Mouse (Mus musculus) lung, postnatal 0 days (tissue): ENCODE data around the gene Kalrn.

ENCODE experiments used
- CTCF ChIP-seq: IDR thresholded peaks from 2 replicates; pipeline ENCODE4 v1.5.1; 2016; ENCODE audit warnings: antibody characterized with exemption, mild to moderate bottlenecking
- EP300 ChIP-seq: IDR thresholded peaks from 2 replicates; pipeline ENCODE4 v1.6.1; 2016; ENCODE audit warnings: antibody characterized with exemption, mild to moderate bottlenecking, control low read depth

DNA sequence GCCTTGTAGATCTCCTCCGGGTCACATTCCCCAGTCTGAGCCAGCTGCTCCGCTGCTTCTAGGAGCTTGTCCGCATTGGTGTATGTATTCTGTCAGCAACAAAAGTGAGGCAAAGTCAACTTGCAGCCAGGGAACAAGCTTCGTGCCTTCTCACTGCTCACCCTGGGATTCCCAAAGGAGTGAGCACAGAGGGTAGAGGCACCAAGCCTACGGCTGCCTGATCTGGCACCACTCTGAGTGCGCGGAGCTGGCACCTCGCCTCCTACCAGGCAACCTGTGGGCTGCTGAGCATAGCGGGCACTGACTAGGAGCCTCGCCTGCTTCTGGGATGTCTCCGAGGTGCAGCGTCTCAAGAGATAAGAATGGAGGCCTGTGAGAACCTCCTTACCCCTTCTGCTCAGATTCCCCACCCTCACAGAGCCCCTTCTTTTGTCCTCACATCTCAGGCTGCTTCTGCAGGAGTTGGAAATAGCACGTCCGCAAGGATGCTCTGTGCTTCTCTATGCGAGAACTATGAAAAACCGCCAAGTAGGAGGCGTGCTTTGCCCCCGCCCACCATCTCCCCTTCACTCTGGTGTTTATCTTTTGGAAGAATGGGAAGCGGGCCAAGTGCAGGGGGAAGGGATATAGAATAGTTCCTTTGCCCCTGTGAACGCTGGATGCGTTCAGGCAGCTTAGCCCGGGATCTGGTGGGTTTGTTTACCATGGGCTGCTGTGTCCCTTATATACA is 310.4 kb downstream of the Kalrn start:
- TF ChIP-seq CTCF (no peak), EP300 (no peak)
